Mouse (Mus musculus) megakaryocyte, embryonic 14.5 days (primary cell): Measurements from ENCODE around the gene Dcaf10.

Source experiments
- FLI1 ChIP-seq: IDR thresholded peaks from 2 replicates; pipeline ENCODE4 v1.6.1; 2012; ENCODE audit warnings: low read length, inconsistent platforms, mixed read lengths
- GATA1 ChIP-seq: IDR thresholded peaks from 3 replicates; pipeline ENCODE4 v1.6.1; 2012; ENCODE audit warnings: mixed read lengths, low read length, inconsistent platforms, borderline replicate concordance

- TF ChIP-seq GATA1 (no peak), FLI1 (no peak)
Measured at GRCm38 (mm10) chr4:45311056-45311455, 30.8 kb upstream of the Dcaf10 start.
